Mouse (Mus musculus): ENCODE measurements around the gene Ncdn. TPM values are rescaled to one million over a fixed set of nuclear protein-coding genes. Genes with fewer than 3 reads are reported as not detected.

Ncdn gene
- 16.9 and 18.4 TPM in 2 replicates for total RNA-seq (2014; fragmentation: Nextera tagmentation)
- 10.3 and 11.4 TPM in 2 replicates for total RNA-seq (2017)
- 86.9 and 89.1 TPM in 2 replicates for polyA plus RNA-seq (2012)

GRCm38 (mm10) chr4:126753268-126754230 is at the start of gene Ncdn, which contains the start of gene AU040320:
Ncdn (minus strand) TSS chr4:126753438.
AU040320 (plus strand) TSS chr4:126753544.
- peak; percentile 94 for ATAC-seq (ENCODE audit: extremely low read depth, insufficient number of reproducible peaks, low FRiP score, poor library complexity, severe bottlenecking)
- H3K27me3 ChIP-seq (ENCODE audit: insufficient read depth, low read length), result no peaks in the 10 kb centered on the region
- H3K36me3 ChIP-seq (replicated peaks), result peaks cover 58% of the 10 kb centered on the region
- DNase-seq (ENCODE audit: low spot score), result peak; percentile 99
- H3K4me1 ChIP-seq (ENCODE audit: insufficient read depth, low read depth, low read length), result peaks cover 60% of the 10 kb centered on the region
- TF ChIP-seq GATA1 (IDR thresholded peaks at IDR 0.05; ENCODE audit: borderline replicate concordance, low read length) (no peak), POLR2AphosphoS5 (IDR thresholded peaks at IDR 0.05; ENCODE audit: insufficient replicate concordance, low read depth, low read length) (no peak), CTCF (IDR thresholded peaks at IDR 0.05; ENCODE audit: low read depth, low read length) (no peak), GATA2 (IDR thresholded peaks at IDR 0.05; ENCODE audit: borderline replicate concordance, low read depth, low read length) (no peak), TAL1 (conservative IDR thresholded peaks at IDR 0.05; ENCODE audit: low read depth, low read length) (no peak)
- no peaks in the 10 kb centered on the region for H3K9me3 ChIP-seq (replicated peaks)
- peak within 1 kb of the TSS; percentile 93 for H3K4me3 ChIP-seq (ENCODE audit: low read depth, low read length)

GRCm38 (mm10) chr4:126802174-126802573 is 48.9 kb upstream of the Ncdn start:
- peaks cover 50% of the 10 kb centered on the region for H3K4me1 ChIP-seq (ENCODE audit: insufficient read depth, low read depth, low read length)
- no peak overlapping the region for H3K4me3 ChIP-seq (ENCODE audit: low read depth, low read length)
- DNase-seq (ENCODE audit: low spot score), result no peak
- no peaks in the 10 kb centered on the region for H3K9me3 ChIP-seq (replicated peaks)
- no peak for TF ChIP-seq GATA1 (IDR thresholded peaks at IDR 0.05; ENCODE audit: borderline replicate concordance, low read length)
- TF ChIP-seq GATA2 (IDR thresholded peaks at IDR 0.05; ENCODE audit: borderline replicate concordance, low read depth, low read length), result no peak
- TF ChIP-seq TAL1 (conservative IDR thresholded peaks at IDR 0.05; ENCODE audit: low read depth, low read length), result no peak
- TF ChIP-seq POLR2AphosphoS5 (IDR thresholded peaks at IDR 0.05; ENCODE audit: insufficient replicate concordance, low read depth, low read length), result no peak
- no peak for TF ChIP-seq CTCF (IDR thresholded peaks at IDR 0.05; ENCODE audit: low read depth, low read length)
- peaks cover 21% of the 10 kb centered on the region for H3K36me3 ChIP-seq (replicated peaks)
- ATAC-seq (ENCODE audit: extremely low read depth, insufficient number of reproducible peaks, low FRiP score, poor library complexity, severe bottlenecking), result no peak
- H3K27me3 ChIP-seq (ENCODE audit: insufficient read depth, low read length), result no peaks in the 10 kb centered on the region

GRCm38 (mm10) chr4:126792341-126793102 is 39.3 kb upstream of the Ncdn start:
- no peak for TF ChIP-seq CTCF (IDR thresholded peaks at IDR 0.05; ENCODE audit: low read depth, low read length)
- no peak for TF ChIP-seq GATA1 (IDR thresholded peaks at IDR 0.05; ENCODE audit: borderline replicate concordance, low read length)
- TF ChIP-seq POLR2AphosphoS5 (IDR thresholded peaks at IDR 0.05; ENCODE audit: insufficient replicate concordance, low read depth, low read length), result no peak
- TF ChIP-seq GATA2 (IDR thresholded peaks at IDR 0.05; ENCODE audit: borderline replicate concordance, low read depth, low read length), result no peak
- TF ChIP-seq TAL1 (conservative IDR thresholded peaks at IDR 0.05; ENCODE audit: low read depth, low read length), result no peak
- Histone ChIP-seq H3K4me1 (ENCODE audit: insufficient read depth, low read depth, low read length) (no peaks in the 10 kb centered on the region), H3K36me3 (replicated peaks) (peaks cover 55% of the 10 kb centered on the region), H3K4me3 (ENCODE audit: low read depth, low read length) (no peak overlapping the region), H3K27me3 (ENCODE audit: insufficient read depth, low read length) (no peaks in the 10 kb centered on the region), H3K9me3 (replicated peaks) (no peaks in the 10 kb centered on the region)
- ATAC-seq (ENCODE audit: extremely low read depth, insufficient number of reproducible peaks, low FRiP score, poor library complexity, severe bottlenecking) (no peak), DNase-seq (ENCODE audit: low spot score) (no peak)

- no peak for ATAC-seq (ENCODE audit: extremely low read depth, insufficient number of reproducible peaks, low FRiP score, poor library complexity, severe bottlenecking)
Observed at GRCm38 (mm10) chr4:126782996-126783395, 29.8 kb upstream of the Ncdn start.

DNA sequence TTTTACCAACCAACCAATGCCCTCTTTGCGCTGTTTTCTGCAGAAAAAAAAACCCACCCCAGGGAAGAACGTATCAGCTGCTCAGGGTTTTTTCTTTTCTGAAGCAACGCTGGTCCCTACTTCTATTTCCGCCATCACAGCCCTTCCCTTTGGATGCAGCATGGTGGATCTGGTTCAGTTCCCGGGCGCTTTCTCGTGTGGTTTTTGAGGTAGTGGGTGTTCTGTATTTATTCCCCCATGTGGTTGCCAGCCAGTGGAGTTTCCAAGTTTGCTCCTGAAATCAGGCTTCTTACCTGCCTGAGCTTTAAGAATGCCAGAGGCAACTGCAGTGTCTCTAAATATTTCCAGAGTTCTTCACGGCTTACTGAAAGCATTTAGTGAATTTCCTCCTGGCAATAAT is 29.3 kb upstream of the Ncdn start:
- no peaks in the 10 kb centered on the region for H3K4me1 ChIP-seq (ENCODE audit: insufficient read depth, low read depth, low read length)
- no peaks in the 10 kb centered on the region for H3K9me3 ChIP-seq (replicated peaks)

More at GRCm38 (mm10) chr4:126782996-126783395, 29.8 kb upstream of the Ncdn start:
- no peak for TF ChIP-seq CTCF (IDR thresholded peaks at IDR 0.05; ENCODE audit: low read depth, low read length)
- no peak for TF ChIP-seq POLR2AphosphoS5 (IDR thresholded peaks at IDR 0.05; ENCODE audit: insufficient replicate concordance, low read depth, low read length)
- TF ChIP-seq GATA2 (IDR thresholded peaks at IDR 0.05; ENCODE audit: borderline replicate concordance, low read depth, low read length), result no peak
- no peak for TF ChIP-seq TAL1 (conservative IDR thresholded peaks at IDR 0.05; ENCODE audit: low read depth, low read length)
- no peak for TF ChIP-seq GATA1 (IDR thresholded peaks at IDR 0.05; ENCODE audit: borderline replicate concordance, low read length)
- H3K4me3 ChIP-seq (ENCODE audit: low read depth, low read length), result no peak overlapping the region
- H3K9me3 ChIP-seq (replicated peaks), result no peaks in the 10 kb centered on the region
- peaks cover 32% of the 10 kb centered on the region for H3K36me3 ChIP-seq (replicated peaks)
- no peak for DNase-seq (ENCODE audit: low spot score)
- H3K27me3 ChIP-seq (ENCODE audit: insufficient read depth, low read length), result no peaks in the 10 kb centered on the region
- H3K4me1 ChIP-seq (ENCODE audit: insufficient read depth, low read depth, low read length), result no peaks in the 10 kb centered on the region

More for the DNA sequence above, 29.3 kb upstream of the Ncdn start:
- no peak for ATAC-seq (ENCODE audit: extremely low read depth, insufficient number of reproducible peaks, low FRiP score, poor library complexity, severe bottlenecking)
- no peak for DNase-seq (ENCODE audit: low spot score)
- TF ChIP-seq CTCF (IDR thresholded peaks at IDR 0.05; ENCODE audit: low read depth, low read length) (no peak), TAL1 (conservative IDR thresholded peaks at IDR 0.05; ENCODE audit: low read depth, low read length) (no peak), POLR2AphosphoS5 (IDR thresholded peaks at IDR 0.05; ENCODE audit: insufficient replicate concordance, low read depth, low read length) (no peak), GATA1 (IDR thresholded peaks at IDR 0.05; ENCODE audit: borderline replicate concordance, low read length) (no peak), GATA2 (IDR thresholded peaks at IDR 0.05; ENCODE audit: borderline replicate concordance, low read depth, low read length) (no peak)
- Histone ChIP-seq H3K27me3 (ENCODE audit: insufficient read depth, low read length) (no peaks in the 10 kb centered on the region), H3K36me3 (replicated peaks) (peaks cover 30% of the 10 kb centered on the region), H3K4me3 (ENCODE audit: low read depth, low read length) (no peak overlapping the region)
